Mouse (Mus musculus): ENCODE data around the gene Lpcat2. TPM values are rescaled to one million over a fixed set of nuclear protein-coding genes. Genes with fewer than 3 reads are reported as not detected.
"Not testable (repeated sequence)": the region's sequence is repeated elsewhere in the genome, so short reads cannot be mapped to it uniquely, and the experiment has no call there.

The Lpcat2 gene
- total RNA-seq, 2 experiments from 2014 or later, result 0.42 to 1.3 TPM

DNA sequence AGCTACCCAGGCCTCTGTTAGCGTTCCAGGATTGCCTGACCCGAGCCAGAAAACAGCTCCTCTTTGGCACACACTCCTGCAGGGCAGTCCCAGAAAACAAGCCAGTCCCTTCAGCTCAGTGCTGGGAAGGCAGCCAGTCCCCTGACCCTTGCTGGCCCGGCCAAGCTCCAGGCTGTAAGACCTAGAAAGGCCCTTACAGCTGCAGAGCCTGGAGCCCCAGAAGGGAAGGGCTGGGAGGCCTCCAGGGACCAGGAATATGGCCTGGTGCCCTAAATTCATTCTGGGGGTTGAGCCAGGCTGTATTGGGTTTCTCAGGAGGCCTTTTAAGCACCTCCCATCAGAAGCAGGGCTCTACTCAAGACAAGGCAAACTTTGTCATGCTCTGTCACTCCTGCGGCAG, 4.9 kb upstream of the Lpcat2 start:
- intact Hi-C loops (cut with DNase I; ENCODE audit: low total_unique reads), result no loop called here

DNA sequence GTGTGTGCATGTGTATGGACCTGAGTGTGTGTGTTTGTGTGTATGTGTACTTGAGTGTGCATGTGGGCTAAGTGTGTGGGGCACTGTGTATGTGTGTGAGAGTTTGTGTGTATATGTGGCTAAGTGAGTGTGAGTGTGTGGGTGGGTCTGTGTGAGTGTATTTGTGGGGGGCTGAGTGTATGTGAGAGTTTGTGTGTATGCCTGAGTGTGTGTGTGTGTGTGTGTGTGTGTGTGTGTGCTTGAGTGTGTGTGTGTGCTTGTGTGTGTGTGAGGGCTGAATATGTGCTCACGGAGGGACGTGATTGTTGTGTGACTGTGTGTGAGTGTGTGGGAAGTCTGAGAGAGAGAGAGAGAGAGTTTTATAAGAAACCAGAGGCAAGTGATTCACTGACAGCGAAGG, 3.8 kb upstream of the Lpcat2 start:
- intact Hi-C loops (cut with DNase I; ENCODE audit: low total_unique reads), result no loop called here
- DNase-seq, result no peak

More for the DNA sequence above, 4.9 kb upstream of the Lpcat2 start:
- peak; percentile 96 for DNase-seq

GRCm38 (mm10) chr8:92853188-92853983, 1.8 kb upstream of the Lpcat2 start:
- intact Hi-C loops (cut with DNase I; ENCODE audit: low total_unique reads), result no loop called here
- no peak for DNase-seq

DNA sequence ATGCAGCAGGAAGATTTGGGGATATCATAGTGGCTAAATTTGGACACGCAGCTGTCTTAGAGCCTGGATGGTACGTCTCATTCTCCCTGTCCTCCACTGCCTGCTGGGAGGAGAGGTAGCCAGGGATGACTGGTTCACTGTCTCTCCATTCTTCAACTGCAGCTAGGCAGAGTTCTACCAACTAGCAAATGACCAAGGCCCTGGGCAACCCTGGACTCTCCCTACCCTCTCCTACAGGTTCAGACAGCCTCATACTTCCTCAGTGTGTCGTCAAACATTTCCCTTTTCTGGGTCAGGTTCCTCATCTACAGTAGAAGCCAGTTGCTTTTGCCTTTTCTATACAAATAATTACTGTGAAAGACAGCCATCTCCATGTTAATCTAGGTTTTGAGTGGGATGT, 466 bp upstream of the Lpcat2 start:
- intact Hi-C loops (cut with DNase I; ENCODE audit: low total_unique reads), result no loop called here
- no peak for DNase-seq

DNA sequence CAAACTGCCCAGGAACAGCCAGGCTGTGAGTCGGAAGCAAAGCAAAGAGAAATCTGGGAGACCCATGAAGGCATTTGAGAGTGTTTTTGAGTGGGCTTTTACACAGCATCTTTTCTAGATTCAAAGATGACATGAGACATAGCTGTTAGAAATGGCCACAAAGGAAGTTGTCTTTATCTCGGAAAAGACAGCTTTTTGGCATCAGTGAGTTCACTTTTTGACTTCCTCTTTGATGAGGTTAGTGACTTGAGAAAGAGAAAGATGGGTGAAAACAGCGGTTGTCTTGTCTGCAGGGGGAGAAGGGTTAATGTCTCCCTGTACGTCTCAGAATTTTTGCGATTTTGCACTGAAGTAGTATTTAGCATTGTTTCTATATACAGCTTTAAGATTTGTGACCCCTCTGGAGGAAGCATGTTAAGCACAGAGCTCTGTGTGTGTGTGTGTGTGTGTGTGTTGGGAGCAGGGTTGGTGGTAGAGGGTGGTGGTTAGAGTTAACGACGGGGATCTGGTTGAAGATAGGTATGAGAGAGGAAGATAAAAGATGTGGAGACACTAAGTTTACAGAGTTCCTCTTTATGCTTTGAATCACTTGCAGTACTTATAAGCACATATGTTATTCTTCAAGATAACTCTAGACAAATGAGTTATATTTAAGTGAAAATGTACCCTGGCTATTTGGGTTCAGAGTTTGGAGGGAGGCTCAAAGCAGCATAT, 1.3 kb downstream of the Lpcat2 start:
- no peak for DNase-seq
- intact Hi-C loops (cut with DNase I; ENCODE audit: low total_unique reads), result no loop called here

DNA sequence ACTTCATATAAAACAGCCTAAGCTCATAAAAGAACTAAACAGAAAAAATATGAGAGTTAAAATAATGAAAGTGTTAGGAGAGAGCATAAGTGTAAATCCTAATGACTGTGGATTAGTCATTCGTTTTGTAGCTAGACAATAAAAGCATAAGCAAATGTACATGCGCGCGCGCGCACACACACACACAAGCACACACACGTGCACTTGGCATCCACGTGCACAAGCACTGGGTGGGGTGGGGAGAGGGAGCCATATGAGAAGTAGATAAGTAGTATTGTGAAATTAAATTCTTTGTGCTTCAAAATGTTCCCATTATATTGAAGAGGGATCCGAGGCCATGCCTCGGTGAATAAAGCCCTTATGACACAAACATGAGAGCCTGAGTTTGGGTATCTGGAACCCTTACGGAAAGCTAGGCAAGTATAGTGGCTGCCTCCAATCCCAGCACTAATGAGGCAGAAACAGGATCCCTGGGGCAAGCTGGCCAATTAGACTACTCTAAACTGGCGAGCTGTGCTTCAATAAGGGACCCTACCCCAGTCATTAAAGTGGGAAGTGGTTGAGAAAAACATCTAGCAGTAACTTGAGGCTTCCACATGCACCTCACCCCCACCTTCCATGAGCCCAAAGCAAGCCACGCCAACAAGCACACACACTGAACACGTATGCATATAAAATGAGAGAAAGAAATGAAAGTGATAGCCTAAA, 3.5 kb downstream of the Lpcat2 start:
- intact Hi-C loops (cut with DNase I; ENCODE audit: low total_unique reads), result no loop called here

DNA sequence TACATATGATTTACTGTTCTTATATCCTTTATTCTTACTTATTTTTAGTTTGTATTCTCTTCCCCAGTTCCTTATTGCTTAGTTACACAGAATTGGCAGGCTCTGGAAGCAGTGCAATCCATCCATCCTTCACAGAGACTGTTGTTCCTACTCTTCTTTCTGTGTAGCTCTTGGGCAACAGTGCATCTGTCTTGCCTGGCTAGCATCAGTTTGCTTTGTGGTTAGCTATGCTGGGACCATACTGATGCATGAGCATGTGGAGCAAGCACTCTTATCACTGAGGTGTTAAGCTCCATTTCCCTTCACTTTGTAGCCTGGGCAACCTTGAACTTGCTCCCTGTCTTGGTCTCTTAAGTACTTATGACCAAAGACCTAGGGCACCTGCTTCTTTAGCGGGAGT, 6.8 kb downstream of the Lpcat2 start:
- DNase-seq, result no peak
- intact Hi-C loops (cut with DNase I; ENCODE audit: low total_unique reads), result no loop called here

More for the DNA sequence above, 3.5 kb downstream of the Lpcat2 start:
- no peak for DNase-seq

- DNase-seq, result no peak
- intact Hi-C loops (cut with DNase I; ENCODE audit: low total_unique reads), result no loop called here
Observed at GRCm38 (mm10) chr8:92870281-92870680, 15.1 kb downstream of the Lpcat2 start.

- intact Hi-C loops (cut with DNase I; ENCODE audit: low total_unique reads), result no loop called here
- no peak for DNase-seq
Observed at GRCm38 (mm10) chr8:92872063-92872759, 17.1 kb downstream of the Lpcat2 start.

DNA sequence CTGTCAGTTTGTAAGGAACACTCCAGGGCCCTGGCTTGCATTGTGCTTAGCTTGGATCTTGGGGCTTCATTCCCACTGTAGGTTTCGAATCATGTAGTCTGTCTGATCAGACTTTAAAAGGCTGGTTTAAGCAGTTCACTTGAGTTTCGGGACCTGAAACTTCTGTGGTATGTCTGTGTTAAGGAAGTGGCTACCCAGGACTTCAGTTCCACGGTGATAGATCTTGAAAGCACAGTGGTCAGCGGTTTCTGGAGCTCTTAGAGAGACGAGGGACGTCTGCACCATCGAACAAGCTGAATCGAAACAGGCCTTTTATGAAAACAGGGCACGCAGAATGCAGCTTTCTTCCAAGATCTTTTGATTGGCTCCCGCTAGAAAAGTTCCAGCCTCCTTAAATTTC, 20.7 kb downstream of the Lpcat2 start:
- DNase-seq, result no peak
- intact Hi-C loops (cut with DNase I; ENCODE audit: low total_unique reads), result no loop called here

DNA sequence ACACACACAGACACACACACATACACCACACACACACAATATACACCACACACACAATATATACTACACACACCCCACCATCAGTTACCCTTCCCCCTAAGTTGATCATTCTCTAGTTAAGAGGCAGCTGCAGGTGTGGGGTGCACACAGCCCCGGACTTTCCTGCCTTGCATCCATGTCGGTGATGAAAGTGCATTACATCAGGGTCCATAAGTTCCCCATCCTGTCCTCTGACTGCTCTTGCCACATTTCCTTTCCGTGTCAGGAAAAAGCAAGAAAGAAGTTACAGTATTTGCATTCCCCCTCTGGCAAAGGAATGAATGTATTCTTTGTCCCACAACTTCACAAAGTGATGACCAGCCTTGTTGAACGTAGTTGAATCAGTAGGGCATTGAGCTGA, 26.1 kb downstream of the Lpcat2 start:
- intact Hi-C loops (cut with DNase I; ENCODE audit: low total_unique reads), result loop anchor here (5.0 kb wide), 1 partner anchor 116 kb away; no protein-coding TSS in a partner anchor
- no peak for DNase-seq

DNA sequence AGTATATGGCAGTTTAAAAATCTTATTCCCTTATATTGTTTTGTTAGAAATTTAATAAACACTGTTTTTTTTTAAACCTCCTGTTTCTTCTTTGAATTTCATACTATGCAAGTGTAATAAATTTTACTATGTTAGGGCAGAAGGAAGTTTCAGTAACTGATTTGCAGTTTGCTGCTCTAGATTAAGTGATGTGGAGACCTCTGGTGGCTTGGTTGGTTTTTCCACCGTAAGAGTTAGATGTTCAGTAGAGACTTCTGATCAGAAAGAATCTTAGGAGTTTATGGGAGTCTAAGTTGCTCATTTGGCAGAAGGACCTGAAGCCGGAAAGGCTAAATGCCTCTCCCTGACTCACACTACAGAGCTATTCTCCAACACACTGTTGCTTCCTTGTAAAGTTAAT, 28.6 kb downstream of the Lpcat2 start:
- intact Hi-C loops (cut with DNase I; ENCODE audit: low total_unique reads), result loop anchor here (2.0 to 5.0 kb wide), 2 partner anchors 65 to 114 kb away; no protein-coding TSS in a partner anchor

GRCm38 (mm10) chr8:92892216-92892615, 37.1 kb downstream of the Lpcat2 start:
- intact Hi-C loops (cut with DNase I; ENCODE audit: low total_unique reads), result not testable (repeated sequence)

More for the DNA sequence above, 28.6 kb downstream of the Lpcat2 start:
- DNase-seq, result no peak

DNA sequence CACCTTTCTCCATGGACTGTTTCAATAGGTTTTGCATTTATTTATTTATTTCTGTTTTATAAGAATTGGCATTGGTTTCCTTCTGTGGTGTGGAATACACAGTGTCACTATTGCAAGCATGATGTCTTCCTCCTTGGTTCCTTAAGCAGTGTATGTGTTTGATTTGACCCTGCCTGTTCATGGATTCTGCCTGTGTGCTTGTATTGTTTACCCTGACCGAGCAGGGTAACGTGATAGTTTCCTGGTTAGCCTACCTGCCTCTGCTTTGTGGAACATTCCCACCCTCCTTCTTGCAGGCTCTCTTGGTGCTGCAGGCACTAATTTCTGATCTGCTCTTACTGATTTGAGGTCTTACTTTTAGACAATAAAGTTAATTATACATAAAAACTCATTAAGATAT, 38.7 kb downstream of the Lpcat2 start:
- no peak for DNase-seq
- intact Hi-C loops (cut with DNase I; ENCODE audit: low total_unique reads), result no loop called here

More at GRCm38 (mm10) chr8:92892216-92892615, 37.1 kb downstream of the Lpcat2 start:
- DNase-seq, result not testable (repeated sequence)

GRCm38 (mm10) chr8:92895053-92895452, 39.9 kb downstream of the Lpcat2 start:
- no peak for DNase-seq

DNA sequence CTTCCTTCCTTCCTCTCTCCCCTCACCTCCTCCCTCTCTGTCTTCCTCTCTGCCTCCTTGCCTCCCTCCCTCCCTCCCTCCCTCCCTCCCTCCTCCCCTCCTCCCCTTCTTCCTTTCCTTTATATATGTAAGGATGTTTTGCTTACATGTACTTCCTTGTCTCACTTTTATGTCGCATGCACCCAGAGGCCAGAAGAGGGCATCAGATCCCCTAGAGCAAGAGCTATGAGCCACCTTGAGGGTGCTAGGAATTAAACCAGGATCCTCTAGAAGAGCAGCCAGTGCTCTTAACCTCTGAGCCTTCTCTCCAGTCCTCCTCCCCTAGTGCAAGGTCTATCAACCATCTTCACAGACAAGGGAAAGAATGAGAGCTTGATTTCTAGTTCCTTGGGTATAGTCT, 40.9 kb downstream of the Lpcat2 start:
- no peak for DNase-seq
- intact Hi-C loops (cut with DNase I; ENCODE audit: low total_unique reads), result no loop called here

More at GRCm38 (mm10) chr8:92895053-92895452, 39.9 kb downstream of the Lpcat2 start:
- intact Hi-C loops (cut with DNase I; ENCODE audit: low total_unique reads), result no loop called here

- intact Hi-C loops (cut with DNase I; ENCODE audit: low total_unique reads), result no loop called here
- DNase-seq, result no peak
Observed at GRCm38 (mm10) chr8:92896611-92897010, 41.5 kb downstream of the Lpcat2 start.

- intact Hi-C loops (cut with DNase I; ENCODE audit: low total_unique reads), result no loop called here
- no peak for DNase-seq
Observed at GRCm38 (mm10) chr8:92897794-92898193, 42.7 kb downstream of the Lpcat2 start.

DNA sequence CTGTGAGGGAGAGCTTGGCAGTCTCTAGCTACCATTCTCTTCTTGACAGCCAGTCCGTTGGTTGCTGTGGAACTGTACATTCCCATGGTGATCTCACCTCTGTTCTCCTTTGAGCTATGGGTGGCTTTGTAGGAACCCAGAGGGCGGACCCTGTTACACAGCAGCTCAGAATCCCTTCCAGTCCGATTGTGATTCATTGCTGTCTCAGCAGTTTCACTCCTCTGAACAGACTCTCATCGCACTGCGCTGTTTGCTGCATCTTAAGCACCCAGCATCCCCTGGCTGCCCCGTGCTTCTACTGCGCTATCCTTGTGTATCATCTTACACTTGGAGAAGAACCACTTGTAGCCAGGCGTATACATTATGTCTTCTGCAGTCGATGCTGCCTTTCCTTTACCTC, 44.5 kb downstream of the Lpcat2 start:
- intact Hi-C loops (cut with DNase I; ENCODE audit: low total_unique reads), result no loop called here
- DNase-seq, result no peak

DNA sequence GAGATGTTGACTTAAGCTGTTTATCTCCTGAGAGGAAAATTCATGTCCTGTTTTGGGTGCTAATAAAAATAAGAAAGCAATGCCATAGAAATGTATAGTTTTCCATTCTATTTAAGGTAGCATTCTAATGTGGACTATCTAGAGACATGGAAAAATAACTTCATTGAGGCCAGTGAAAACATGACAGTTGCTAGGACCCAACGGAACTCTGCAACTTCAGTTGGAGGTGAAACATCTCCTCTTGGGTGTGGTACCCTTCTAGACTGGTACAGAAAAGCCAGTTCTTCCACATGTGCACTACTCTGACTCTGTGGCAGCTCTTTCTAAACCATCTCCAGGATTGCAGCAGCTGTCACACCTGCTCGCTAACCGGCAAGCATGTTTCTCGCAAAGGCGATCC, 46.0 kb downstream of the Lpcat2 start, which contains the start of gene Capns2:
Gene Capns2 (plus strand): TSS at position 301 of the 400 bp plus-strand sequence.
- no peak for DNase-seq
- intact Hi-C loops (cut with DNase I; ENCODE audit: low total_unique reads), result no loop called here

Measured in gastrocnemius, postnatal 14 days (tissue).